Mouse (Mus musculus): ENCODE measurements around the gene Slc4a1ap. TPM values are rescaled to one million over a fixed set of nuclear protein-coding genes. Genes with fewer than 3 reads are reported as not detected.

The Slc4a1ap gene
- total RNA-seq, 1 experiment = 30.2 TPM

- no peak overlapping the region for H3K4me3 ChIP-seq (ENCODE audit: insufficient read depth in 1 of 2, low read depth in 1 of 2, low read length in 2 of 2, poor library complexity in 1 of 2, severe bottlenecking in 1 of 2)
- in situ Hi-C loops (cut with MboI; ENCODE audit: low sequenced_read_pairs in 2 of 2, unreplicated experiment in 2 of 2) = no loop called here
- TF ChIP-seq HCFC1 (IDR thresholded peaks at IDR 0.05; ENCODE audit: borderline replicate concordance, insufficient read depth, low read length) (no peak), CHD2 (IDR thresholded peaks at IDR 0.05; ENCODE audit: low read depth, low read length) (no peak), ZC3H11A (IDR thresholded peaks at IDR 0.05; ENCODE audit: borderline replicate concordance, low read depth, low read length) (no peak), ZNF384 (IDR thresholded peaks at IDR 0.05; ENCODE audit: low read depth, low read length) (no peak), MAFK (IDR thresholded peaks at IDR 0.05; ENCODE audit: insufficient read depth, low read depth, low read length) (no peak)
- H3K4me1 ChIP-seq (ENCODE audit: control insufficient read depth in 2 of 2, insufficient read depth in 2 of 2, low read length in 2 of 2, poor library complexity in 1 of 2) = peaks cover 0 to 18% of the 10 kb centered on the region in 2 experiments; a peak in 2 of 4 replicates
- no peak overlapping the region for H3K9ac ChIP-seq (ENCODE audit: insufficient read depth, low read depth, low read length, poor library complexity, severe bottlenecking)
- no peaks in the 10 kb centered on the region for H3K36me3 ChIP-seq (ENCODE audit: control insufficient read depth, insufficient read depth, low read length, poor library complexity, severe bottlenecking)
- DNase-seq (ENCODE audit: low read depth, low spot score) = no peak
- no peak overlapping the region for H3K27ac ChIP-seq (ENCODE audit: insufficient read depth, low read depth, low read length, poor library complexity, severe bottlenecking)
- H3K9me3 ChIP-seq (ENCODE audit: control insufficient read depth, insufficient read depth, low read depth, low read length) = no peaks in the 10 kb centered on the region
Observed at GRCm38 (mm10) chr5:31567951-31568657, 41.3 kb downstream of the Slc4a1ap start.

- in situ Hi-C loops (cut with MboI; ENCODE audit: low sequenced_read_pairs in 2 of 2, unreplicated experiment in 2 of 2) = no loop called here
- no peak overlapping the region for H3K27ac ChIP-seq (ENCODE audit: insufficient read depth, low read depth, low read length, poor library complexity, severe bottlenecking)
Observed at GRCm38 (mm10) chr5:31571023-31571608, 44.3 kb downstream of the Slc4a1ap start.

GRCm38 (mm10) chr5:31573722-31574121, 46.9 kb downstream of the Slc4a1ap start:
- no peaks in the 10 kb centered on the region for H3K9me3 ChIP-seq (ENCODE audit: control insufficient read depth, insufficient read depth, low read depth, low read length)
- in situ Hi-C loops (cut with MboI; ENCODE audit: low sequenced_read_pairs in 2 of 2, unreplicated experiment in 2 of 2) = no loop called here
- no peak overlapping the region for H3K27ac ChIP-seq (ENCODE audit: insufficient read depth, low read depth, low read length, poor library complexity, severe bottlenecking)
- H3K9ac ChIP-seq (ENCODE audit: insufficient read depth, low read depth, low read length, poor library complexity, severe bottlenecking) = no peak overlapping the region
- H3K36me3 ChIP-seq (ENCODE audit: control insufficient read depth, insufficient read depth, low read length, poor library complexity, severe bottlenecking) = no peaks in the 10 kb centered on the region
- no peak for TF ChIP-seq ZNF384 (IDR thresholded peaks at IDR 0.05; ENCODE audit: low read depth, low read length)
- no peak for TF ChIP-seq CHD2 (IDR thresholded peaks at IDR 0.05; ENCODE audit: low read depth, low read length)
- TF ChIP-seq HCFC1 (IDR thresholded peaks at IDR 0.05; ENCODE audit: borderline replicate concordance, insufficient read depth, low read length) = no peak
- no peak overlapping the region for H3K4me3 ChIP-seq (ENCODE audit: insufficient read depth in 1 of 2, low read depth in 1 of 2, low read length in 2 of 2, poor library complexity in 1 of 2, severe bottlenecking in 1 of 2)
- peaks cover 0 to 7% of the 10 kb centered on the region in 2 experiments; a peak in 2 of 4 replicates for H3K4me1 ChIP-seq (ENCODE audit: control insufficient read depth in 2 of 2, insufficient read depth in 2 of 2, low read length in 2 of 2, poor library complexity in 1 of 2)
- DNase-seq (ENCODE audit: low read depth, low spot score) = no peak

More at GRCm38 (mm10) chr5:31571023-31571608, 44.3 kb downstream of the Slc4a1ap start:
- no peak for TF ChIP-seq MAFK (IDR thresholded peaks at IDR 0.05; ENCODE audit: insufficient read depth, low read depth, low read length)
- no peak for TF ChIP-seq ZNF384 (IDR thresholded peaks at IDR 0.05; ENCODE audit: low read depth, low read length)
- TF ChIP-seq ZC3H11A (IDR thresholded peaks at IDR 0.05; ENCODE audit: borderline replicate concordance, low read depth, low read length) = no peak
- TF ChIP-seq CHD2 (IDR thresholded peaks at IDR 0.05; ENCODE audit: low read depth, low read length) = no peak
- no peak for TF ChIP-seq HCFC1 (IDR thresholded peaks at IDR 0.05; ENCODE audit: borderline replicate concordance, insufficient read depth, low read length)
- peak overlapping the region in 1 of 2 experiments; percentile 36; a peak in 2 of 4 replicates for H3K4me3 ChIP-seq (ENCODE audit: insufficient read depth in 1 of 2, low read depth in 1 of 2, low read length in 2 of 2, poor library complexity in 1 of 2, severe bottlenecking in 1 of 2)
- H3K36me3 ChIP-seq (ENCODE audit: control insufficient read depth, insufficient read depth, low read length, poor library complexity, severe bottlenecking) = no peaks in the 10 kb centered on the region
- DNase-seq (ENCODE audit: low read depth, low spot score) = no peak
- H3K9ac ChIP-seq (ENCODE audit: insufficient read depth, low read depth, low read length, poor library complexity, severe bottlenecking) = peak overlapping the region; percentile 46; the same call in 1 of the 2 replicates
- H3K9me3 ChIP-seq (ENCODE audit: control insufficient read depth, insufficient read depth, low read depth, low read length) = no peaks in the 10 kb centered on the region
- peaks cover 0 to 7% of the 10 kb centered on the region in 2 experiments; a peak in 2 of 4 replicates for H3K4me1 ChIP-seq (ENCODE audit: control insufficient read depth in 2 of 2, insufficient read depth in 2 of 2, low read length in 2 of 2, poor library complexity in 1 of 2)

- DNase-seq (ENCODE audit: low read depth, low spot score) = no peak
Observed at GRCm38 (mm10) chr5:31576539-31576975, 49.8 kb downstream of the Slc4a1ap start.

More at GRCm38 (mm10) chr5:31576539-31576975, 49.8 kb downstream of the Slc4a1ap start:
- H3K27ac ChIP-seq (ENCODE audit: insufficient read depth, low read depth, low read length, poor library complexity, severe bottlenecking) = no peak overlapping the region
- H3K4me3 ChIP-seq (ENCODE audit: insufficient read depth in 1 of 2, low read depth in 1 of 2, low read length in 2 of 2, poor library complexity in 1 of 2, severe bottlenecking in 1 of 2) = no peak overlapping the region
- H3K4me1 ChIP-seq (ENCODE audit: control insufficient read depth in 2 of 2, insufficient read depth in 2 of 2, low read length in 2 of 2, poor library complexity in 1 of 2) = peaks cover 0 to 3% of the 10 kb centered on the region in 2 experiments; a peak in 2 of 4 replicates
- H3K9ac ChIP-seq (ENCODE audit: insufficient read depth, low read depth, low read length, poor library complexity, severe bottlenecking) = no peak overlapping the region
- no peaks in the 10 kb centered on the region for H3K36me3 ChIP-seq (ENCODE audit: control insufficient read depth, insufficient read depth, low read length, poor library complexity, severe bottlenecking)
- no peak for TF ChIP-seq ZNF384 (IDR thresholded peaks at IDR 0.05; ENCODE audit: low read depth, low read length)
- no peak for TF ChIP-seq ZC3H11A (IDR thresholded peaks at IDR 0.05; ENCODE audit: borderline replicate concordance, low read depth, low read length)
- no peaks in the 10 kb centered on the region for H3K9me3 ChIP-seq (ENCODE audit: control insufficient read depth, insufficient read depth, low read depth, low read length)
- in situ Hi-C loops (cut with MboI; ENCODE audit: low sequenced_read_pairs in 2 of 2, unreplicated experiment in 2 of 2) = loop anchor here in 1 of 2 experiments (25.0 kb wide), 1 partner anchor 611 kb away; no protein-coding TSS in a partner anchor
